Mouse (Mus musculus) Patski (cell line): ENCODE results near the gene Gm11492. TPM values are rescaled to one million over a fixed set of nuclear protein-coding genes. Genes with fewer than 3 reads are reported as not detected.

ENCODE experiments used
- ATAC-seq: fragments of 100-300 bp; one replicate; pipeline ENCODE4 v1.8.0; 2021
- CTCF ChIA-PET: fragments of 350-600 bp; sonication (Branson Sonifier 250); formaldehyde crosslinking; loops from one replicate; lab custom pipeline; 2022; ENCODE audit warnings: inconsistent platforms; lab: Charles Lee
- POLR2A ChIA-PET: fragments of 350-600 bp; sonication (Branson Sonifier 250); formaldehyde crosslinking; loops from one replicate; lab custom pipeline; 2022; ENCODE audit warnings: antibody characterized with exemption, inconsistent platforms; lab: Charles Lee
- DNase-seq: peaks from one replicate; pipeline ENCODE4 v3.0.0-alpha.2; 2011; ENCODE audit warnings: low read depth, low spot score
- H3K27me3 ChIP-seq: fragments of 371-371 bp; one replicate; pipeline ENCODE4 v1.5.1; 2021
- CTCF ChIP-seq: fragments of 100-300 bp; IDR thresholded peaks from one replicate; pipeline ENCODE4 v1.5.1; 2021
- in situ Hi-C: fragments of 300-500 bp; cut with MboI; formaldehyde crosslinking; loops from 3 replicates; pipeline ENCODE4 v1.11.1; 2018; ENCODE audit warnings: low pct_unique_long_range_greater_than_20kb, mixed read lengths
- polyA plus RNA-seq: library from polyadenylated mRNA; unstranded; gene quantifications from one replicate; pipeline ENCODE4 v1.2.3, GENCODE M21; 2021

The Gm11492 gene
- polyA plus RNA-seq, 1 experiment from 2014 or later, result not detected

GRCm38 (mm10) chr11:87578249-87578962, 12.0 kb downstream of the Gm11492 start:
- no peak for TF ChIP-seq CTCF
- ATAC-seq (peak; percentile 65), DNase-seq (no peak)
- H3K27me3 ChIP-seq, result no peaks in the 10 kb centered on the region
- ChIA-PET POLR2A (interaction anchor here (0.6 to 5.7 kb wide), 8 partner anchors 8 to 311 kb away, joined by 3 to 42 read pairs (median 5); partner anchors contain the start of gene Mtmr4), CTCF (interaction anchor here (0.9 to 1.8 kb wide), 6 partner anchors 9 to 149 kb away, joined by 3 to 7 read pairs (median 4); no protein-coding TSS in a partner anchor)
- in situ Hi-C loops, result no loop called here

- no peaks in the 10 kb centered on the region for H3K27me3 ChIP-seq
- DNase-seq (no peak), ATAC-seq (no peak)
- in situ Hi-C loops, result no loop called here
- ChIA-PET POLR2A (interaction anchor here (1.1 to 5.7 kb wide), 7 partner anchors 9 to 59 kb away, joined by 3 to 42 read pairs (median 6); partner anchors contain the start of gene Mtmr4), CTCF (interaction anchor here (0.9 to 1.8 kb wide), 6 partner anchors 9 to 150 kb away, joined by 3 to 7 read pairs (median 3); no protein-coding TSS in a partner anchor)
- no peak for TF ChIP-seq CTCF
Measured at GRCm38 (mm10) chr11:87578963-87579601, 12.6 kb downstream of the Gm11492 start.

- no peak for ATAC-seq
Measured at GRCm38 (mm10) chr11:87579713-87580112, 13.3 kb downstream of the Gm11492 start.

GRCm38 (mm10) chr11:87580543-87581085, 14.2 kb downstream of the Gm11492 start:
- ATAC-seq (no peak), DNase-seq (no peak)
- ChIA-PET POLR2A (interaction anchor here (0.6 to 5.7 kb wide), 6 partner anchors 10 to 176 kb away, joined by 3 to 42 read pairs (median 3); partner anchors contain the start of gene Mtmr4), CTCF (interaction anchor here (1.0 kb wide), 2 partner anchors 10 to 14 kb away, joined by 3 to 4 read pairs; no protein-coding TSS in a partner anchor)
- no peak for TF ChIP-seq CTCF
- H3K27me3 ChIP-seq, result no peaks in the 10 kb centered on the region
- in situ Hi-C loops, result no loop called here

More at GRCm38 (mm10) chr11:87579713-87580112, 13.3 kb downstream of the Gm11492 start:
- in situ Hi-C loops, result no loop called here
- ChIA-PET POLR2A (interaction anchor here (1.0 to 5.7 kb wide), 7 partner anchors 9 to 60 kb away, joined by 3 to 42 read pairs (median 6); partner anchors contain the start of gene Mtmr4), CTCF (interaction anchor here (1.3 kb wide), 1 partner anchor 18 kb away, joined by 3 read pairs; no protein-coding TSS in a partner anchor)
- DNase-seq, result no peak
- no peaks in the 10 kb centered on the region for H3K27me3 ChIP-seq
- TF ChIP-seq CTCF, result no peak

GRCm38 (mm10) chr11:87581161-87581865, 14.9 kb downstream of the Gm11492 start:
- ChIA-PET CTCF (interaction anchor here (1.0 kb wide), 2 partner anchors 9 to 13 kb away, joined by 3 to 4 read pairs; no protein-coding TSS in a partner anchor), POLR2A (interaction anchor here (0.6 to 5.7 kb wide), 4 partner anchors 9 to 177 kb away, joined by 3 to 42 read pairs (median 4); partner anchors contain the start of gene Mtmr4)
- in situ Hi-C loops, result no loop called here
- ATAC-seq, result no peak
- no peak for DNase-seq
- no peak for TF ChIP-seq CTCF
- H3K27me3 ChIP-seq, result no peaks in the 10 kb centered on the region

GRCm38 (mm10) chr11:87581933-87582710, 15.7 kb downstream of the Gm11492 start:
- no peak for TF ChIP-seq CTCF
- POLR2A ChIA-PET, result interaction anchor here (1.2 to 5.7 kb wide), 2 partner anchors 9 to 14 kb away, joined by 3 to 42 read pairs; partner anchors contain the start of gene Mtmr4
- CTCF ChIA-PET, result no interaction called here
- no peaks in the 10 kb centered on the region for H3K27me3 ChIP-seq
- in situ Hi-C loops, result no loop called here
- ATAC-seq (no peak), DNase-seq (no peak)

GRCm38 (mm10) chr11:87583291-87584034, 17.0 kb downstream of the Gm11492 start:
- ChIA-PET POLR2A (interaction anchor here (0.8 kb wide), 1 partner anchor 11 kb away, joined by 3 read pairs; no protein-coding TSS in a partner anchor), CTCF (interaction anchor here (1.0 kb wide), 1 partner anchor 8 kb away, joined by 3 read pairs; the partner anchor contains the start of gene Mtmr4)
- H3K27me3 ChIP-seq, result no peaks in the 10 kb centered on the region
- no peak for TF ChIP-seq CTCF
- in situ Hi-C loops, result no loop called here
- DNase-seq, result no peak
- ATAC-seq, result no peak

GRCm38 (mm10) chr11:87584711-87585505, 18.5 kb downstream of the Gm11492 start:
- CTCF ChIA-PET, result no interaction called here
- POLR2A ChIA-PET, result no interaction called here
- ATAC-seq, result no peak
- TF ChIP-seq CTCF, result no peak
- in situ Hi-C loops, result no loop called here
- H3K27me3 ChIP-seq, result no peaks in the 10 kb centered on the region
- DNase-seq, result no peak
